Mouse (Mus musculus) monocyte, adult 2 months (primary cell): ENCODE results near the gene Ndufaf3.

Experiments
- DNase-seq, 2 experiments: peaks; one replicate each; pipeline ENCODE4 v3.0.0; 2022; ENCODE audit warnings: low spot score in 2 of 2, low read depth in 1 of 2

Ndufaf3 gene

GRCm38 (mm10) chr9:108521604-108522003 is 45.6 kb downstream of the Ndufaf3 start:
- DNase-seq = no peak

GRCm38 (mm10) chr9:108517931-108518332 is 49.3 kb downstream of the Ndufaf3 start:
- DNase-seq = no peak

GRCm38 (mm10) chr9:108517253-108517930 is 49.8 kb downstream of the Ndufaf3 start:
- peak; percentile 30 to 57 for DNase-seq

GRCm38 (mm10) chr9:108516380-108517251 is 50.6 kb downstream of the Ndufaf3 start, which contains the start of gene Qrich1:
Gene Qrich1 (plus strand): TSS chr9:108516806.
- peak; percentile 76 to 89 for DNase-seq
